Mouse (Mus musculus): ENCODE results near the gene U2af1. TPM values are rescaled to one million over a fixed set of nuclear protein-coding genes. Genes with fewer than 3 reads are reported as not detected.
"Not testable (repeated sequence)": the region's sequence is repeated elsewhere in the genome, so short reads cannot be mapped to it uniquely, and the experiment has no call there.

U2af1 gene
- polyA plus RNA-seq (2017; shearing (Covaris generic)) = 10 to 100 TPM; 60.6 to 77.9 TPM

DNA sequence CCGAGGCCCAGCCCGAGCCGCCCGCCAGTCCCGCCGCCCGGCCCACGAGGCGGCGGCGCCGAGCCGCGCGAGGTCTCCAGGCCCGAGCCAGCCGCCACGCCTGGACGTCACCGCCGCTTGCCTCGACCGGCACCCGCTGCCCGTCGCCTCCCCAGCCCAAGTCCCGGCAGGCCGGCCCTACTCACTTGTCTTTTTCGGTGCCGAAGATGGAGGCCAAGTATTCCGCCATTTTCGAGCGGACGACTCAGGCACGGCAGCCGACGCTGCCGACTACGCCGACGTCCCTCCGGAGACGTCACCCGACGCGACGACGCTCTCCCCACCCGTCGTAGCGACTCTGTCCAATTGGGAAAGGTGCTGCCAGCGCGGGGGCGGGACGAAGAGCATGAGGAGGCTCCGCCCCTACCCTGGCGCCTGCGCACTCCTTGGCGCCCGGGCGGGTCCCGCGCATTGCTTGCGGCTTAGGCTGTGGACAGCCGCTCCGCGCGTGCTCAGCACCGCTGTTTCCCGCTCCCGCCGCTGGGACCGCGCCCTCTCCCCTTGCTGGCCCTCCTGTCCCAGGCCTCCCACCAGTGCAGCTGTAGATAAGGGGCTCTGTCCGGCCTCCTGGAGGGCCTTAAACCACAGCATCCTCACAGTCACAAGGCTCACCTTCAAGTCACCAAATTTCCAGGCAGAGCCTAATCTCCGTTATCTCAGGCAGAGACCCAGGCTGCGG, at the start of gene U2af1:
TSS of gene U2af1 (minus strand) at position 425 of the 718 bp plus-strand sequence.
- ATAC-seq = peak; percentile 95

- no peak for ATAC-seq
Observed at GRCm38 (mm10) chr17:31705271-31706020, 46.8 kb upstream of the U2af1 start.

GRCm38 (mm10) chr17:31703276-31703980, 44.7 kb upstream of the U2af1 start:
- no peak for ATAC-seq

DNA sequence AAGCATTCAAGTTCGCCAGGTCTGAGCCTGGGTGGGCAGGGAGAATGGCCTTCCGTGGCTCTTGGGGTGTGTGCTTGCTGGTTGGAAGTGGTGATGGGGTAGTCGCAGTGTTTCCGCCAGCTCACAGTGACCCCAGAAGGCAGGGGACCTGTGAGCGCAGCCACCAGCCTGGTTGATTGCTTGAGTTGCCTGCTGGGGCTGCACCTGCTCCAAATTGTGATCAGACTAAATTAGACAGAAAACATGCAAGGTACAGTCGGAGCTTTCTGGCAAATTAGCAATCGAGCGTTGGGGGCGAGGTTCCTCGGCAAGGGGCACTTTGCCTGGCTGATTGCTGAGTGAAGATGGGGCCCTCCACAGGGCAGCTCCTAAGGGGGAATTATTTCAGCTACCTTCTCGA, 39.7 kb upstream of the U2af1 start:
- ATAC-seq = no peak

GRCm38 (mm10) chr17:31695356-31695755, 36.7 kb upstream of the U2af1 start:
- ATAC-seq = not testable (repeated sequence)

DNA sequence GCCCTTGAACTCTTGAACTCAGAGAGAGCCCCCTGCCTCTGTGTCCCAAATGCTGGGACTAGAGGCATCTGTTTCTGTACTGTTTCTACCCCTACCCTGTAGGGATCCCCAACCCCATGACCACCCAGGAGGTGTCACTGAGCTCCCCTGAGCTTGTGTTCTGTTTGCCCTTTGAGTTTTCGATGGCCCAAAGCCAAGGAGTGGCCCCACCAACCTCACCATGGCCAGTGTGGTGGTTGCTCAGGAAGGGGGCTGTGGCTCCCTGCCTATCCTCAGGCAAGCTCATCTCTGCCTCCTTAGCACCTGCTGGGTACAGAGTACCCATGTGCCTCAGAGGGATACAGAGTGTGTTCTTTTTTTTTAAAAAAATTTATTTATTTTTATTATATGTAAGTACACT, 36.3 kb upstream of the U2af1 start:
- ATAC-seq = no peak

DNA sequence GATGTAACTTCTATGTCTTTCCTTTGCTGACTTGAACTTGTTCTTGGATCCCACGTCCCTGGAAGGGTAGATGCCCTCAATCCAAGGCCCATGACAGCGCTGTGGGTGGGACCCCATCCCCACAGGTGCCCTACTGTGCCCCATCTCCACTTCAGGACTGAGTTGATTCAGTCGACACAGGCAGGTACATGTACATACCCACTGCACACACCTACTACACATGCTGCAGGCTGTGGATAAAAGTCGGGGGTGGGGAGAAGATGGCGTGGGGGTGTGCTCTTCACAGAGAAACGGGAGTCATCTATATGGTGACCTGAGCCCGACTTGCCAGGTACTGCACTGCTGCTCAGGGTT, 35.3 kb upstream of the U2af1 start:
- no peak for ATAC-seq

- peak; percentile 84 for ATAC-seq
Observed at GRCm38 (mm10) chr17:31693330-31694022, 34.8 kb upstream of the U2af1 start.

- peak; percentile 37 for ATAC-seq
Observed at GRCm38 (mm10) chr17:31692918-31693317, 34.2 kb upstream of the U2af1 start.

- ATAC-seq = no peak
Observed at GRCm38 (mm10) chr17:31689606-31690005, 30.9 kb upstream of the U2af1 start.

- ATAC-seq = no peak
Observed at GRCm38 (mm10) chr17:31688112-31688511, 29.4 kb upstream of the U2af1 start.

- no peak for ATAC-seq
Observed at GRCm38 (mm10) chr17:31686225-31686564, 27.5 kb upstream of the U2af1 start.

DNA sequence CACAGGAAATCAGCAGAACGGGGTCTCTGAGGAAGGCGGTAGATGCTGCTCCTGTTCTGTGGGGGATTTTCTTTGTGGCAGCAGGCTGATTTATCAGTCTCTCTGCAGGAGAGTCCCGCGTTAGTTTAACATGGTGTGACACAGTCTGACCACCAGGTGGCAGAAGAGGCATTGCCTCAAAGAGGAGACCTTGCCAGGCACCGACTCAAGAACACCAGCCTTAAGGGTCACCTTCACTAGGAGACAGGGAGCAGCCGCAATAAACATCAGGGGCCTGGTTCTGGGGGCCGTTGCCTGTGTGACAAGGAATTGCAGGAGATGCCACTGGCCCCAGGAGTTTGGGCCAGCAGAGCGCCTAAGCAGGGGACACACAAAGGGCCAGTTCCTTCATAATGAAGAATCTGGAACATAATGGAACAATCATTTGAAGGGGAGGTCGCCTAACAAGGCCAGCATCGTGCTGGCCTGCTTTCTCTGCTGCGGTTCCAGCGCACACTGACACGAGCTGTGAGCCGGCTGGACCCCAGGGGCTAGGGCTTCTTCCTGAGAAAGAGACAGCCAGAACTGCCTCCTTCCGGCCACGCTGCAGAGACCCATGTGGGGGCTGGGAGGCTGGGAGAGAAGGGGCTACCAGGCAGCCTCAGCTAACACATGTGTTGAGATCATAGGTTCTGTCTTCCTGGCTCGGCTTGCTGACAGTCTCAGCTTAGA, 27.0 kb upstream of the U2af1 start:
- peak; percentile 52 for ATAC-seq

DNA sequence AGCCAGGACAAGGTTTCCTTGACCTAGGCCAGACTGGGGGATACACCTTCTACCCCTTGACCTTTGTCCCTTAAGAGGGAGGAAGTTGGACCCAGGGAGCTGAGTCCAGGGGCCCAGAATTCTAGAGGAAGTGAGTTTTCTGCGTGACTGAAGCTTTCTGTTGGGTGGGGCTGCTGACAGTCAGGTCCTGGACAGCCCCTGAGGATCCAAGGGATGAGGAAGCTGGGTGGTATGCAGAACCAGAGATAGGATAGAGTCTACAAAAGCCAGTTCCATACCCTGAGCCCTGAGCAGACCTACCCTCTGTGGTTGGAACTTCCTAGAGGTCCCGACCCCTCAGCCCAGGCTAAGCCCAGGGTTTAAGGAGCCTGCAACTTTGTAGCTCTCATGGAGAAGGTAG, 21.8 kb upstream of the U2af1 start:
- no peak for ATAC-seq

DNA sequence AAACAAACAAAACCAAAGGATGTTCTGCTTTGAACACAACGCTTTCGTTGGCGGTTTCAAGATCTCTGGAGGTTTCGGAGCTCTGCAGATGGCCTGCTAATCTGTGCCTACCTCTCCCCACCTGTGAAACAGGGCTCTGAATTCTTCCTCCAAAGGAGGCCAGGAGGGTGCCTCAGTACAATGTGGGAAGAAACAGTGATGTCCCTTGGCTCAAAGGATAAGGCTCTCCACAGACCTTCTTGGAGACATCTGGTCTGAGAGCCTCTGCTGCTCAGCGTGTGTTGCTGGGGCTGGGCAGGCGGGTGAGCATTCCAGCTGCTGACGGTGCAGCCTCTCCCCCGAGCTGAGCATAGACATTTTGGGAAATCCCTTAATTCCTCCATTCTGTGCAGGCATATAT, 18.8 kb upstream of the U2af1 start, which contains the start of gene Cryaa:
TSS of gene Cryaa (plus strand) at position 301 of the 400 bp plus-strand sequence.
- no peak for ATAC-seq

GRCm38 (mm10) chr17:31674426-31674825, 15.7 kb upstream of the U2af1 start:
- ATAC-seq = no peak

- no peak for ATAC-seq
Observed at GRCm38 (mm10) chr17:31672279-31672678, 13.6 kb upstream of the U2af1 start.

DNA sequence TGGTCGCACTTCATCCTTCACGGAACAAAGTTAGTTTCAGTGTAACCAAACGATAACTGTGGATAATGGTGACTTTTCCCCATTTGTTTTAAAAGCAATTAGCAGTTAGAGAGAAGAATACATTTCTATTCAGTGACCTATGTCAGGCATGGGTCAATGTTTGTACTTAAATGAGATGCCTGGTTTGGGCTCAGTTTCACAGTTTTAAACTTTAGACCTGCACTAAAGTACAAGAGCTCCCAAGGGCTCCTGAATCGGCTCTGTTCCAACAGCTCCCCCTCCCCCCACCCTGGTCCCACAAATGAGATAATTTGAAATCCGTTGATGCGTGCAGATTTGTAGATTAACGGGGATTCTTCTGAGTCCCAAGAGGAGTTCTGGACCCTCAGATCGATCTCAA, 13.0 kb upstream of the U2af1 start:
- no peak for ATAC-seq

- ATAC-seq = no peak
Observed at GRCm38 (mm10) chr17:31670163-31670562, 11.5 kb upstream of the U2af1 start.

DNA sequence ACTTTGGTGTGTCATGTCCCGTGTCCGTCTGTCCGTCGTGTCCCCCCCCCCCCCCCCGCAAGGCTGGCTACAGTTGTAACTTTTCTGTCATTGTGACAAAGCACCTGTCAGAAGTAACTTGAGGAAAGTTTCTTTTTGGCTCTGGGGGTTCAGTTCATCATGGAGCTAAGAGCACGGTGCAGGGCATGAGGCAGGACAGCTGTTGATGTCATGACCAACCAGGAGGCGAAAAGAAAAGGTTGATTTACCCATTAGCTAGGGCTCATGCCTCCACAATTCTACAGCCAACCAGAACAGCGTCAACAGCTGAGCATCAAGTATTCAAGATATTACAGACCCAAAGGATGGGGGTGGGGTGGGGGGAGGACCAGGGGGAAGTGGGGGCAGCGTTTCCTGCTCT, 9.6 kb upstream of the U2af1 start:
- no peak for ATAC-seq

GRCm38 (mm10) chr17:31664760-31665159, 6.1 kb upstream of the U2af1 start:
- peak; percentile 78 for ATAC-seq

GRCm38 (mm10) chr17:31662855-31663254, 4.2 kb upstream of the U2af1 start:
- no peak for ATAC-seq

Measured in activated CD4-positive, CD25-positive, alpha-beta regulatory T cell, adult 4 months (primary cell).